Mouse (Mus musculus): ENCODE measurements around the gene Pxk. TPM values are rescaled to one million over a fixed set of nuclear protein-coding genes. Genes with fewer than 3 reads are reported as not detected.
A peak's percentile ranks its signal among the peaks of the same experiment; 100 is the strongest.

The Pxk gene
- polyA plus RNA-seq, 1 experiment from 2014 or later: 67.9 TPM

DNA sequence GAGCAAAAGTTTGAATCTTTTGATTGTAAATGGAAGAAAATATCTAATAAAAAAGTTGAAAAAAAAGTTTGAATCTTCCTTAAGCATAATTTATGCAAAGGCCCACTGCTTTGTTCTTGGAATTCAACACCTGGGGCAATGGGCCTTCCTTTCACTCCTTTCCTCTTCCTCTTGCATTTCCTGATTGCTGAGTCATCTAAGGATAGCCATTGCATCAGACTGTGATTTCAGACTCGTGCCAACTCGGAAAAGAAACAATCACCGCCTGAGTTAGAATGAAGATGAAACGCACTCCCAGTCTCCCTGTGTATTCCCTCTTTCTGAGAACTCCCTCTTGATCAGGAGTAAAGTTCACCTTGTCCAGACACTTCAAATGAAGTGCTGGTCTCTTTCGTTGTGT lies 76.6 kb downstream of the Pxk start:
- Histone ChIP-seq H3K36me3 (ENCODE audit: control insufficient read depth, insufficient read depth, low read length) (peaks cover 3% of the 10 kb centered on the region; the same call in 1 of the 2 replicates), H3K9me3 (ENCODE audit: control insufficient read depth, low read length) (no peaks in the 10 kb centered on the region), H3K27me3 (replicated peaks; ENCODE audit: control insufficient read depth, insufficient read depth, low read length) (no peaks in the 10 kb centered on the region), H3K9ac (ENCODE audit: low read depth, low read length) (no peak overlapping the region), H3K4me2 (ENCODE audit: low read length) (no peak overlapping the region), H3K4me3 (ENCODE audit: low read length) (no peak overlapping the region), H3K4me1 (ENCODE audit: control insufficient read depth, insufficient read depth, low read depth, low read length) (peaks cover 9% of the 10 kb centered on the region), H3K27ac (ENCODE audit: low read depth, low read length) (no peak overlapping the region)
- WGBS: 86% methylated on average over 5 of the region's 5 CpGs
- ATAC-seq: no peak

DNA sequence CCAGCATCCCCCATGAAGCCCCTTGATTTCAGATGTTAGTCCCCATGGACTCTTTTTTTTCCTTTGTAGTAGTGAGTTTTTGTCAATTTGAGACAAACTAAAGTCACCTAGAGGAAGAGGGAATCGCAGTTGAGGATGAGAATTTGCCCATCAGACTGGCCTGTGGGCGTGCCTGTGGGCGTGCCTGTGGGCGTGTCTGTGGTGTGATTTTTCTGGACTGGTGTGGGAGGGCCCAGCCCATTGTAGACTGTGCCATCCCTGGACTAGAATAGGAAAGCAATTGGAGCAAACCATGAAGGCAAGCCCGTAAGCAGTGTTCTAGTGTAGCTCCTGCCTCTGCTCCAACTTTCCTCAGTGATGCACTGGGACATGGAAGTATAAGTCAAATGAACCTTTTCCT lies 78.2 kb downstream of the Pxk start:
- Histone ChIP-seq H3K4me1 (ENCODE audit: control insufficient read depth, insufficient read depth, low read depth, low read length) (peaks cover 9% of the 10 kb centered on the region), H3K36me3 (ENCODE audit: control insufficient read depth, insufficient read depth, low read length) (no peaks in the 10 kb centered on the region), H3K9ac (ENCODE audit: low read depth, low read length) (no peak overlapping the region), H3K4me3 (ENCODE audit: low read length) (no peak overlapping the region), H3K27me3 (replicated peaks; ENCODE audit: control insufficient read depth, insufficient read depth, low read length) (no peaks in the 10 kb centered on the region), H3K9me3 (ENCODE audit: control insufficient read depth, low read length) (no peaks in the 10 kb centered on the region), H3K27ac (ENCODE audit: low read depth, low read length) (no peak overlapping the region), H3K4me2 (ENCODE audit: low read length) (no peak overlapping the region)
- no peak for ATAC-seq
- 57% methylated on average over 5 of the region's 5 CpGs for WGBS

DNA sequence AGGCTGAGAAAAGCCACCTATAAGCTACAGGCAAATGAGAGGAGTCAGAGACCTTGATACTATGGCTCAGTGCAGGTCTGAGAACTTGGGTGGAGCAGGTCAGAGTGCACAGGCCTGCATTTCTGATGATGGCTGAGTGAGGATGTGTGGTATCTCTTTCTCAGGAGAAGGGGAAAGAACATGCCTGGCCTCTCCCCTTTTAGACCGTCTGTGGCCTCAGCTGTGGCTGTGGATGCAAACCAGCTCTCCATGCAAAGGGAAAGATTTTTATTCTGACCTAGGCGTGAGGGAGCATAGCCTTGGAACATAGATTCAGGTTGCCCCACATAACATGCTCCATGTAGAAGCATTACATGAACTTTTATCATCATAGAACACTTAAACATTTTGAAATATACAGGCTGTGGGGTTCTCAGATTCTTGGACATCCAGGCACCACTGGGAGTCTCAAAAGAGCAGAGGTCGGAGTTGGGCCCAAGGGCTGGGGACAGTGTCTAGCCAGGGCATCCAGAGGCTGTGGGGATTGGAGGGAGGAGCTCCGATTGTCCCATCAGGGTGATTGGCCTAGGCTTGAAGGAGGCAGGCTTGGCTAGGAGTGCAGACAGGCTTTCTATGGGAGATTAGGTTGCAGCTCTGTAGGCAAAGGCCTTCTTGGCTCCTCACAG lies 82.5 kb downstream of the Pxk start:
- H3K27me3 ChIP-seq (replicated peaks; ENCODE audit: control insufficient read depth, insufficient read depth, low read length): no peaks in the 10 kb centered on the region
- no peaks in the 10 kb centered on the region for H3K36me3 ChIP-seq (ENCODE audit: control insufficient read depth, insufficient read depth, low read length)
- H3K27ac ChIP-seq (ENCODE audit: low read depth, low read length): no peak overlapping the region
- ATAC-seq: no peak
- no peaks in the 10 kb centered on the region for H3K4me1 ChIP-seq (ENCODE audit: control insufficient read depth, insufficient read depth, low read depth, low read length)
- no peak overlapping the region for H3K9ac ChIP-seq (ENCODE audit: low read depth, low read length)
- H3K9me3 ChIP-seq (ENCODE audit: control insufficient read depth, low read length): no peaks in the 10 kb centered on the region
- 81% methylated on average over 4 of the region's 4 CpGs for WGBS
- no peak overlapping the region for H3K4me2 ChIP-seq (ENCODE audit: low read length)
- H3K4me3 ChIP-seq (ENCODE audit: low read length): no peak overlapping the region

DNA sequence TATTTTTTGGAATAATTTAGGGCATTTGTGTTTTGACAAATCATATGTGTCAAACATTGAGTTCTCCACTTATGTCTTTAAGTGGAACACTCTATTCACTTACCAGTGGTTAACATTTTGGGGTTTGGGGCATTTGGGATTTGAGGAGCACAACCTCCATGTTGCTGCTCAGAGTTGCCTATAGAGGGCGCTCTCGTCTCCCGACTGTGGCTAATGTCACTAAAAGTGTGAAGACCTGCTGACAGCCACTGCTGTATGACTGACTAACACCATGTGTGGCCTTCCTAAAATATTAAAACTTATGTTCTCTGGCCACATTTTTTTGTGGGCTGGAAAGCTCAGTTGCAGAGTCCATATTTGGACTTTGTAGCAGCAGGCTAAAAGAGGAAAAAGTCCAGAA lies 85.3 kb downstream of the Pxk start:
- no peaks in the 10 kb centered on the region; the same call in 1 of the 2 replicates for H3K4me1 ChIP-seq (ENCODE audit: control insufficient read depth, insufficient read depth, low read depth, low read length)
- H3K9me3 ChIP-seq (ENCODE audit: control insufficient read depth, low read length): no peaks in the 10 kb centered on the region
- H3K27me3 ChIP-seq (replicated peaks; ENCODE audit: control insufficient read depth, insufficient read depth, low read length): no peaks in the 10 kb centered on the region
- no peak for ATAC-seq
- H3K27ac ChIP-seq (ENCODE audit: low read depth, low read length): no peak overlapping the region
- no peak overlapping the region for H3K4me3 ChIP-seq (ENCODE audit: low read length)
- no peak overlapping the region for H3K4me2 ChIP-seq (ENCODE audit: low read length)
- no peaks in the 10 kb centered on the region for H3K36me3 ChIP-seq (ENCODE audit: control insufficient read depth, insufficient read depth, low read length)
- H3K9ac ChIP-seq (ENCODE audit: low read depth, low read length): no peak overlapping the region
- 70% methylated on average over 3 of the region's 3 CpGs for WGBS

DNA sequence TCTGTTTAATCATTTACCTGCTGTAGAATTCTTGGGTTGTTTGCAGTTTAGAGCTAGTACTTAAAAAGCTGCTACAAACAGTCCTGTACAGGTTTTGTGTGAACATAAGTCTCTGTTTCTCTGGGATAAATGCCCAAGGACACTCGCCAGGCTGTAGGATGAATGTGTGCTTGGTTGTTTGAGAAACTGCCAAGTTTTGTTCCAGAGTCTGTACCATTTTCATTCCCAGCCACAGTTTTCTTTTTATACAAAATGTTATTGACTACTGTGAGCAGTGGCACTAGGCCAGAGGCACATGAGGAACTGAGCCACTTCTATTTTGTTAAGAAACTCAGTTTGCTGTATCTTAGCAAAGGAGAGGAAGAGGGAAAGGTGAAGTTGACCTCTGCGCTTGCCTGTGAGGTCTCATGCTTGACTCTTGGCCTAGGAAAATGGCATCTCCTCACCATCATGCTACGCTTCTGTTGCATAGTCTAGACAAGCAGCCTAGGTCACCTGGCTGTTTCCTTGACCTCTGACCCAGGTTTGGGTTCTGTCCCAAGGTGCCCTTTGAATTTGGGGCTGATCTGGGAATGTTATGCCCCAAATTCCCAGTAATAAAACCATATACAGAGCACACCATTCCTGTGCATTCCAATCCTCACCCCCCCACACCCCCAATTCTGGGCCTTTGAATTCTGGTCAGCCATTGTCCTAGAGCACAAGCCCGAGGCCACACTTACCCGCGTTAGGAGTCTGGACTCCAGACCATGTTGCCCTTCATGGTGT lies 88.5 kb downstream of the Pxk start:
- Histone ChIP-seq H3K4me2 (ENCODE audit: low read length) (no peak overlapping the region), H3K36me3 (ENCODE audit: control insufficient read depth, insufficient read depth, low read length) (no peaks in the 10 kb centered on the region), H3K9me3 (ENCODE audit: control insufficient read depth, low read length) (no peaks in the 10 kb centered on the region), H3K9ac (ENCODE audit: low read depth, low read length) (no peak overlapping the region), H3K4me3 (ENCODE audit: low read length) (no peak overlapping the region), H3K27me3 (replicated peaks; ENCODE audit: control insufficient read depth, insufficient read depth, low read length) (no peaks in the 10 kb centered on the region), H3K27ac (ENCODE audit: low read depth, low read length) (no peak overlapping the region), H3K4me1 (ENCODE audit: control insufficient read depth, insufficient read depth, low read depth, low read length) (no peaks in the 10 kb centered on the region; the same call in 1 of the 2 replicates)
- WGBS: 85% methylated on average over 6 of the region's 6 CpGs
- ATAC-seq: no peak

DNA sequence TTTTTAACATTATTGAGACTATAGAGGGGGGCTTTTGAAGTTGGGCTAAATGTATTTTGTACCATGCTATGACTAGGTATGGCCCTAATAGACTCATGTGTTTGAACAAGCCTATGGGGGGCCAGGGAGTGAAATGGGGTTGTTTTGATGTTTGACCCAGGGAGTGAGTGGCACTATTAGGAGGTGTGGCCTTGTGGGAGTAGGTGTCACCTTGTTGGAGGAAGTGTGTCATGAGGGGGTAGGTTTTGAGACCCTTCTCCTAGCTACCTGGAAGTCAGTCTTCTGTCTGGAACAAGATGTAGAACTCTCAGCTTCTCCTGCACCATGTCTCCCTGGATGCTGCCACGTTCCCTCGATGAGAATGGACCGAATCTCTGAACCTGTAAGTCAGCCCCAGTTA lies 92.5 kb downstream of the Pxk start:
- no peak overlapping the region for H3K9ac ChIP-seq (ENCODE audit: low read depth, low read length)
- no peak for ATAC-seq

DNA sequence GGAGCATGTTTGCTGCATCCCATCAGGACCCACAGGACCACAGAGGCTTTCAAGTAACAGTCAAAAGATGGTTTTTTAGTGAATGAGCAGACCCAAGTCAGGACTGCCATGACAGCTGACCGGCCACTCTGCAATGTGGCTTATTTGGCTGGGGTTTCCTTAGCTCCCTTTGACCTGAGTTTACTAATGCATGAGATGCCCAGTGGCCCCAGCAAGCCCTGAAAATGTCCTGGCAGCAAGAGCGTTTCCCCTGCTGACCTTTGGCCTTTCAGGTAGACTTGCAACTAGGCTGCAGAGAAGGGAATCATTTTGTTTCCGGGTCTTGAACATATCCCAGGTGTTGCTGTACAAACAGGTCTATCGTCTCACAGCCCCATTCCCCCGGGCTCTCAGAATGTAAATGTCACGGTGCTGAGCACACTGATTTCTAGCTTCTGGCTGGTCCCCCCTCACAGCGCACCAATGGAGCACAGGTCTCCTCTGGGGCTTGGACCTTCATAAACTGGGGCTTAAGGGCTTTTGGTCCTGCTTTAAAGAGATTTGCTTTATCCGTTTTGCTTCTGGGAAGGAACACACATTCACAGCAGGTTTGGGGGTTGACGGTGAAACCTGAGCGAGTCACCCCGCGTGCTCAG lies 93.4 kb downstream of the Pxk start:
- Histone ChIP-seq H3K4me3 (ENCODE audit: low read length) (no peak overlapping the region), H3K27ac (ENCODE audit: low read depth, low read length) (no peak overlapping the region), H3K9me3 (ENCODE audit: control insufficient read depth, low read length) (no peaks in the 10 kb centered on the region), H3K9ac (ENCODE audit: low read depth, low read length) (no peak overlapping the region), H3K36me3 (ENCODE audit: control insufficient read depth, insufficient read depth, low read length) (no peaks in the 10 kb centered on the region), H3K4me1 (ENCODE audit: control insufficient read depth, insufficient read depth, low read depth, low read length) (no peaks in the 10 kb centered on the region), H3K27me3 (replicated peaks; ENCODE audit: control insufficient read depth, insufficient read depth, low read length) (no peaks in the 10 kb centered on the region), H3K4me2 (ENCODE audit: low read length) (no peak overlapping the region)
- ATAC-seq: no peak
- 72% methylated on average over 12 of the region's 12 CpGs for WGBS

More for the DNA sequence above, 92.5 kb downstream of the Pxk start:
- Histone ChIP-seq H3K4me3 (ENCODE audit: low read length) (no peak overlapping the region), H3K27ac (ENCODE audit: low read depth, low read length) (no peak overlapping the region), H3K9me3 (ENCODE audit: control insufficient read depth, low read length) (no peaks in the 10 kb centered on the region), H3K27me3 (replicated peaks; ENCODE audit: control insufficient read depth, insufficient read depth, low read length) (no peaks in the 10 kb centered on the region), H3K4me1 (ENCODE audit: control insufficient read depth, insufficient read depth, low read depth, low read length) (no peaks in the 10 kb centered on the region; the same call in 1 of the 2 replicates), H3K4me2 (ENCODE audit: low read length) (no peak overlapping the region), H3K36me3 (ENCODE audit: control insufficient read depth, insufficient read depth, low read length) (no peaks in the 10 kb centered on the region)
- WGBS: 91% methylated on average over 3 of the region's 3 CpGs

DNA sequence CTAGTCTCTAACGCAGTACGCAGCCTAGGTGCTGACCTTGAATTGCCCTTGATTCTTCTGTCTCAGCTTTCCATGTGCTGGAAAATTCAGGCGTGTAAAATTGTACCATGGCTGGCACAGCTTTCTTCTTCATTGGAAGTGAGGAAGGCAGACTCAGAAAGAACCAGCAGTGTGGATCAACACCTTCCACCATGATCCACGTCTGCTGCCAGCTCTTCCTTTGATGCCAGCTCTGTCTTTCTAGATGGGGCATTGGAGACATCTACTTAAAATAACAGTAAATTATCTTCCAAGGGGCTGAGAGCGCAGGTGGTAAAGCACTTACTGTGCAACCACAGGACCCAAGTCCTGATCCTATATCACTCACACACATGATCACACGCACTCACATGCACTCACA lies 94.7 kb downstream of the Pxk start:
- H3K4me1 ChIP-seq (ENCODE audit: control insufficient read depth, insufficient read depth, low read depth, low read length): no peaks in the 10 kb centered on the region
- H3K4me2 ChIP-seq (ENCODE audit: low read length): no peak overlapping the region
- no peaks in the 10 kb centered on the region for H3K27me3 ChIP-seq (replicated peaks; ENCODE audit: control insufficient read depth, insufficient read depth, low read length)
- no peak overlapping the region for H3K4me3 ChIP-seq (ENCODE audit: low read length)
- H3K36me3 ChIP-seq (ENCODE audit: control insufficient read depth, insufficient read depth, low read length): no peaks in the 10 kb centered on the region
- WGBS: 89% methylated on average over 6 of the region's 6 CpGs
- H3K9ac ChIP-seq (ENCODE audit: low read depth, low read length): no peak overlapping the region
- no peak overlapping the region for H3K27ac ChIP-seq (ENCODE audit: low read depth, low read length)
- no peak for ATAC-seq
- no peaks in the 10 kb centered on the region for H3K9me3 ChIP-seq (ENCODE audit: control insufficient read depth, low read length)

DNA sequence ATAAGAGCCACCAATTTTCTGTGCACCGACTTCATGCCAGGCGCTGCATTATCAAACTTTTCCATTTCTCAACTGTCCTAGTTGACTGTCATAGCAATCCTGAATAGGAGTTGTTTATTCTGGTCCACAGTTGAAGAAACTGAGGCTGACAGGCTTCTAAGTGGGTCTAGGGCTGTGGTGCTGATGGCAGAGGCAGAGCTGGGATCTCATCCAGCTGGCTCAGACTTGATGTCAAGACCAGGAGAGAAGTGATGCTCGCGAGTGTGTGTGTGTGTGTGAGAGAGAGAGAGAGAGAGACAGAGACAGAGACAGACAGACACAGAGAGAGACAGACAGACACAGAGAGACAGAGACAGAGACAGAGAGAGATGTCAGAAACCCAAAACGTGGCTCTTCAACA lies 102.8 kb downstream of the Pxk start:
- Histone ChIP-seq H3K27ac (ENCODE audit: low read depth, low read length) (no peak overlapping the region), H3K27me3 (replicated peaks; ENCODE audit: control insufficient read depth, insufficient read depth, low read length) (no peaks in the 10 kb centered on the region), H3K4me2 (ENCODE audit: low read length) (no peak overlapping the region), H3K9me3 (ENCODE audit: control insufficient read depth, low read length) (no peaks in the 10 kb centered on the region), H3K4me1 (ENCODE audit: control insufficient read depth, insufficient read depth, low read depth, low read length) (no peaks in the 10 kb centered on the region), H3K9ac (ENCODE audit: low read depth, low read length) (no peak overlapping the region), H3K4me3 (ENCODE audit: low read length) (no peak overlapping the region), H3K36me3 (ENCODE audit: control insufficient read depth, insufficient read depth, low read length) (no peaks in the 10 kb centered on the region)
- peak; percentile 52; the same call in 1 of the 2 replicates for ATAC-seq
- WGBS: 68% methylated on average over 5 of the region's 5 CpGs

Data from hindbrain, embryonic 16.5 days (tissue).